Mouse (Mus musculus) left cerebral cortex, postnatal 25 days (tissue): ENCODE data around the gene Cars2. TPM values are rescaled to one million over a fixed set of nuclear protein-coding genes. Genes with fewer than 3 reads are reported as not detected.
"Not testable (repeated sequence)": the region's sequence is repeated elsewhere in the genome, so short reads cannot be mapped to it uniquely, and the experiment has no call there.

ENCODE experiments used
- DNase-seq, 2 experiments: peaks; one replicate each; pipeline ENCODE4 v3.0.0; 2022; ENCODE audit warnings: low spot score in 2 of 2, mixed read lengths in 1 of 2
- intact Hi-C: fragments of 180-260 bp; cut with DNase I; formaldehyde crosslinking; loops from one replicate; pipeline ENCODE4 v1.15.1; 2025
- total RNA-seq, 2 experiments: library from RNA; stranded (reverse); gene quantifications; 2 replicates each; pipeline ENCODE4 v1.2.3; 2021

The Cars2 gene
- total RNA-seq, 2 experiments from 2014 or later = 19.2 to 19.6 TPM

DNA sequence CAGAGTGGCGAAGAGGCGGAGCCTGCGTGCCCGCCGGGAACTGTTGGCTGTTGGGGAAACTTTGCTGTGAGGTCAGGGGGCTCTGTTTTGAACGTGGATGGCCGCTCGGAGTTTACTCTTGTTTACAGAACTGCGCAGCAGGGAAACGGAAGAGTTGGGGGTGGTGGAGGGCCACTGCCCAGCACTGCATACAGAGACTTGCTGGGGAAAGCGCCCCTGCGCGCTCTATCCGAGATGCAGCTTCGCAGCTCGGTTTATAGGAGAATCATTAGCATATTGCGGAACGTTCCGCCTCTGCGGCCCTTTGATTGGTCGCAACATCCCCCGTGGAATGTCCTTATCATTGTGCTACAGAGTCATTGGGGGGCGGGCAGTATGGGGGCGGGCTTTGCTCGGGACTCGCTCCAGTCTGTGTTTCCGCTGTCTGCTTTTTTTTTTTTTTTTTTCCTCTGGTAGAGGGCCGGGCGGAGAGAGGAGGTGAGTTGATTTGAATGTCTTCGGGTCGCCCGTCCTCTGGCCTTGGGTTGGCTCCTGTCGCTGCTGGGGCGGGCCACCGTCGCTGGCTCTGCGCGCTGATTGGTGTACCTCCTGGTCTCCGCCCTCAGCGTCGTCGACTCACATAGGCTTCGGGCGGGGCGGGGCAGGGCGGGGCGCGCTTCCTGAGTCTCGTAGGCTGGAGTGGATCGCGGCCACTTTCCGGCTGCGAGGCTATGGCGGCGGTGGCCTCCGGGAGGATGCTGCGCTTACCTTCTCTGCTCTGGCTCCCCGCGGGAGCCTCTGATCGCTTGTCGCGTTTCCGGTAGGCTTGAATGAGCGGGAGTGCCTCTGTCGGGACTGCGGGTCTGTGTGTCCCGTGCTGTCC is 7.4 kb upstream of the Cars2 start:
- DNase-seq = peak; percentile 94 to 98
- intact Hi-C loops = loop anchor here (2.0 to 5.0 kb wide), 2 partner anchors 77 to 144 kb away; partner anchors contain the start of genes 1700016D06Rik and Ankrd10

DNA sequence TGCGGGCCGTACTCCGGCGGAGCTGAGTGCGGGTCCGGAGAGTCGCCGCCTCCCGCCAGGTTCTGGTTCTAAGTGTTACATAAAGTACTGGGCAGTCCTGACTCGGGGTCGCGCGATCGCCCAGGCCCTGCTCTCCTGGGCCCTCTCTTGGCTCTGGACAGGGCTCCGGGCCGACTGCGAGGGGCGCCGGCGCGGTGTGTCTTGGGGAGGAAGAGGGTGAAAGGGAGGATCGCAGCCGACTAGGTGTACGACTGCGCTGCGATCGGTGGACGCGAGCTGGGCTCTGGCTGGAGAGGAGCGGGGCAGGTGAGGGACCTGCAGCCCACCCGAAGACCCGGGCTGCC is 6.8 kb upstream of the Cars2 start:
- no peak for DNase-seq
- intact Hi-C loops = loop anchor here (2.0 to 5.0 kb wide), 2 partner anchors 77 to 145 kb away; partner anchors contain the start of genes 1700016D06Rik and Ankrd10

DNA sequence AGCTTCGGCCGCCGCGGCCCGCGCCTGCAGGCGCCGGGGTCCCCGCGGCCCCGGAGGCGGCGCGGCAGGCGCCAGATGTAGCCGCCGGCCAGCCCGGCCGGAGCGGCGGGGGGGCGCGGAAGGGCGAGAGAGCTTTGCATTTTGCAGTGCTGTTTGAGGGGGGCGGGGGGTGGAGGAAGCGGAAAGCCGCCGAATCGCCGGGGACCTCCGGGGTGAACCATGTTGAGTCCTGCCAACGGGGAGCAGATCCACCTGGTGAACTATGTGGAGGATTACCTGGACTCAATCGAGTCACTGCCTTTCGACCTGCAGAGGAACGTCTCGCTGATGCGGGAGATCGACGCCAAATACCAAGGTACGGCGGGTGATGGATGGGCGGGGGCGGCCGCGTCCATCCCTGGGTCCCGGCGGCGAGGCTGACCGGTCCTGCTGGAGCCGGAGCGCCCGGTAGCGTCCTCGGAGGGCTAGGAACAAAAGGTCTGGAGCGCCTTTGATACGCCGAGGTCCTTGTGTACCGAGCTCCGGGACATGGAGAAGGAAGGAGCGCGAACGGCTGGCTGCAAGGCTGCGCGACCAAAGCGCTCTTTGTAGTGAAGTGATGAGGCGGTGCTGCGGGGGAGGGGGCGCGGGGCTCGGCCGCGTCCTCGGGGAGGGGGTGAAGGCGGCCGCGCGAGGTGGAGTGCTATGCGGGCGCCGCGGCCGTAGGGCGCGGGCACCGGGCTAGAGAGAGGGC is 6.3 kb upstream of the Cars2 start:
- intact Hi-C loops = loop anchor here (2.0 to 5.0 kb wide), 2 partner anchors 78 to 145 kb away; partner anchors contain the start of genes 1700016D06Rik and Ankrd10
- peak; percentile 31 to 54 for DNase-seq

- intact Hi-C loops = loop anchor here (2.0 to 5.0 kb wide), 2 partner anchors 79 to 146 kb away; partner anchors contain the start of genes 1700016D06Rik and Ankrd10
- peak; percentile 100 for DNase-seq
Measured at GRCm38 (mm10) chr8:11555720-11556591, 5.4 kb upstream of the Cars2 start.

GRCm38 (mm10) chr8:11554799-11555719 is 4.5 kb upstream of the Cars2 start, which contains the start of gene Ing1:
Gene Ing1, plus strand, starts transcription at chr8:11555571.
- DNase-seq = peak; percentile 96
- intact Hi-C loops = loop anchor here (5.0 kb wide), 1 partner anchor 147 kb away; the partner anchor contains the start of gene 1700016D06Rik

GRCm38 (mm10) chr8:11552390-11552789 is 1.8 kb upstream of the Cars2 start:
- intact Hi-C loops = no loop called here

DNA sequence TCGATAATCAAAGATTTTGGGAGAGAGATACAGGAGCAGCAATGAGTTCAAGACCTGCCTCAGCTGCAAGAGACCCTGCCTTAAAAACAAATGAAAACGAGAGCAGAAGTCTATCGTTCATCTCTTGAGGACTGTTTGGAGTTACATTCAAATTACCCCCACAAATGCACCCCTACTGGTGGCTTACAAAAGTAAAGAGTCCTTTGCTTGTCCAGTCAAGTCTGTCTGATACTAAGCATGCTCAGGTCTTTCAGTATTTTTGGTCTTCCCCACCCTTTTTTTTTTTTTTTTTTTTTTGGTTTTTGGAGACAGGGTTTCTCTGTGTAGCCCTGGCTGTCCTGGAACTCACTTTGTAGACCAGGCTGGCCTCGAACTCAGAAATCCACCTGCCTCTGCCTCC is 914 bp upstream of the Cars2 start:
- DNase-seq, intact Hi-C loops: not testable (repeated sequence)

More at GRCm38 (mm10) chr8:11552390-11552789, 1.8 kb upstream of the Cars2 start:
- no peak for DNase-seq

- peak; percentile 18 to 29 for DNase-seq
Measured at GRCm38 (mm10) chr8:11549706-11550105, 877 bp downstream of the Cars2 start.

DNA sequence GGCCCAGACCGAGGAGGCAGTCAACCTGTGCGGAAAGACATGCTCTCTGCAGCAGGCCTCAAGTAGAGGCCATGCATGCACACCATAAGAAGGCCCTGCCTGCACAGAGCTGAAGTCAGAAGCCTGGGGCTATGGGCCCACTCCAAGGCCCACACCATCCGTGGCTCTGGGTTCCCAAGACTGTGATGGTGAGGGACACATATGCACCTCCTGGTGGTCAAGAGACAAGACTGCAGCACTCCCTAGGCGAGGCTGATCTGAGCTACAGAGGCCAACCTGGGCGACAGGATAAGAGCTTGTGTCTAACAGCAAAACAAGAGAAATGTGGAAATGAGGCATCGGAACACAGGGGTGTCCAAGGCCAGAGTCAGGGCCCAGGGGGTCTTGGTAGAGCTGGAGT is 3.5 kb downstream of the Cars2 start:
- intact Hi-C loops = no loop called here

More at GRCm38 (mm10) chr8:11549706-11550105, 877 bp downstream of the Cars2 start:
- intact Hi-C loops = no loop called here

GRCm38 (mm10) chr8:11544386-11544785 is 6.2 kb downstream of the Cars2 start:
- intact Hi-C loops = no loop called here
- DNase-seq = peak in 1 of 2 experiments; percentile 35

More for the DNA sequence above, 3.5 kb downstream of the Cars2 start:
- no peak for DNase-seq

DNA sequence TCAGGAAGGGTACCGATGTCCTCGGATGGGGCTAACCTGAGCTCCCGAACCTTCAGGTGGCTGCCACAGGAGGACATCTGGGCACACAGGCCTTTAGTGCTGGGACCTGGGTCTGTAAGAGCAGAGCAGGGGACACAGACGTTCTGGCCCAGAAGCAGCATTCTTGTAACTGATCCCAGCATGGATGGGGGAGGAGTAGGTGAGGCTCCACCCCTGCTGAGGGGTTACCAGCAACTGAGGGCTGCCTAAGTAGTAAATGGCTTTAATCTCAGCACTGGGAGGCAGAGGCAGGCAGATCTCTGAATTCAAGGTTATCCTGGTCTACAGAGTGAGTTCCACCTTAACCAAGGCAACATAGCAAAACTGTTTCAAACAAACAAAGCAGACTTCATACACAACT is 7.7 kb downstream of the Cars2 start:
- no peak for DNase-seq
- intact Hi-C loops = no loop called here

DNA sequence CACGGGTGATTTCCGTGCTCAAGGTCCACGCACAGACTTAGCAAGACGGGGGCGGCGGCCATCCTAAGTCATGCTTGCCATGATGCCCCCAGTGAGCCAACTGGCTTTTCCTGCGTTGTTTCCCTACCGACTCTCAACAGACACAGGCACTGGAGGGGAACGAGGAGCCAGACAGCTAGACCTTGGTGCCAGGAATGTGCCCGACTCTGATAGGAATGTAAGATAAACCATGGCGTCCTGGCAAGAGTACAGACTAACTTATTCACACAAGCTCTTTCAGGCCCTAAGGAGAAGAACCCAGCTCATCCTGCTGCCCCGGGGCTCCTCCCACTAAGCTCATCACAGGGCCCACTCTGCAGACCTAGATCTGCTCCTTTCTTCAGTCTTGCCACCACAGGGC is 8.6 kb downstream of the Cars2 start:
- no peak for DNase-seq
- intact Hi-C loops = no loop called here

DNA sequence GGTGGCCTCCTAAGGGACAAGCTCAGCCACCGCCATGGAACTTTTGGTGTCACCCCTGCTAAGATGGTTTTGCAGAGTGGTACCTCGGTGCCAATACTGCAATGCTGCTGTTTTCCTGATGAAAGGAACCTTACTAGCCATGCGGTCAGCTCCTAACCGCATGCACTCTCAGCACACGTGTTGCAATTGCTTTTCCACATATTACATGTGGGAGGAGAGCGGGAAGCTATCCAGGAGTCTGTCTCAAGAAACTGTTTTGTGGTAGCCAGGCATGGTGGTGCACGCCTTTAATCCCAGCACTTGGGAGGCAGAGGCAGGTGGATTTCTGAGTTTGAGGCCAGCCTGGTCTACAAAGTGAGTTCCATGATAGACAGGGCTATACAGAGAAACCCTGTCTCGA is 10.4 kb downstream of the Cars2 start:
- intact Hi-C loops = no loop called here
- no peak for DNase-seq

DNA sequence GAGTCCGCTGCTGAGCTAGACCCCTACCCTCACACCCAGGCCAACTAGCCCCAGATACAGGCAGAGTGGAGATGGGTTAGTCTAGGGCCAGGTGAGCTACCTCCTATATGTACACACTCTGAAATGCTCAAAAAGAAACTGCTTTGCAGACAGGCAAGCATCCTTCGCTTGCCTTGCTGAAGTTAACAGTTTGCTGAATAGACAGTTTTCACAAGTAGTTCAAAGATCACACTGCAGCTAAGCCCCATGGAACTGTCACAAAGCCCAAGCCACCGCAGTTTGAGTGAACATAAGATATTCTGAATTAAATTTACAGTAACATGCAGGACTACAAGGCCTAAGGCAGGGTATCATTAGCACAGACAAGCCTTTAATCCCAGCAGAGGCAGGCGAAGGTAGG is 11.5 kb downstream of the Cars2 start:
- intact Hi-C loops = no loop called here

GRCm38 (mm10) chr8:11534494-11534893 is 16.1 kb downstream of the Cars2 start:
- intact Hi-C loops = no loop called here
- no peak for DNase-seq

More for the DNA sequence above, 11.5 kb downstream of the Cars2 start:
- no peak for DNase-seq

DNA sequence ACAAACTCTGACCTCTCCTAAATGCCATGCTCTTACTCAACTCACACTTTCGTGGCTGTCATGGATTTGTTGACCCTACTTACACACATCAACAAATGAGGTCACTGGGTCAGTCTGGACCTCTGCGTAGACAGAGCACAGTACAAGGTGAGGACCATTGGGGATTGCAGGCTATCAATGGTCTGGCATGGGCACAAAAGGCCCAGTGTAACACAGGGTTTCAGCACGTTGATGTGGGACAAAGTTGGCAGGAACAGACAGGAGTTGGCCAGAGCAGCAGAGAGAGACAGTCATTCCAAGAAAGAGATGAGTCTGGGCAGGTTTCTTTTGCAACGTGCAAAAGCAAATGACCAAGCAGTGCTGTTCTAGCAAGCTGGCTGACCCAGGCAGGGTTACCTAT is 19.7 kb downstream of the Cars2 start:
- no peak for DNase-seq
- intact Hi-C loops = no loop called here

- intact Hi-C loops = no loop called here
- DNase-seq = peak in 1 of 2 experiments; percentile 61
Measured at GRCm38 (mm10) chr8:11530155-11530770, 20.3 kb downstream of the Cars2 start.

DNA sequence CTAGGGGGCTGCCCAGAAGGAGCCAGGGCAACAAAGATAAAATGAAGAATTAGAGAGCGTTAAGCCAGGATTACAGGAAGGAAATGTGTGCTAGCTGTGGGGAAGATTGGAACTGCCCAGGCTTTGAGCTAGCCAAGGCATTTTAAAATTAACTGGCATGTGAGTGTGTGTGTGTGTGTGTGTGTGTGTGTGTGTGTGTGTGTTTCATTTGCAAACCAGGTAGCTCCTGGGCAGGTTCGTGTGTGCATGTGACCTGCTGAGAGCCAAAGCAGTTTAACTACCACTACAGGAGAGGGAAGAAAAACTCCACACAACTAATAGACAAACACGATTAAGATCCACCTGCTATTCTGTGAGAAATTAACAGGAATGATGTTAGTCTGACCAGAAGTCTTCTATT is 27.3 kb downstream of the Cars2 start:
- DNase-seq = no peak
- intact Hi-C loops = no loop called here
